Mouse (Mus musculus) G1E (cell line): ENCODE measurements around the gene Nos1ap.

ENCODE experiments used
- CTCF ChIP-seq: IDR thresholded peaks from 2 replicates; pipeline ENCODE4 v1.5.1; 2012; ENCODE audit warnings: low read depth, low read length, inconsistent platforms, mixed read lengths
- GATA1 ChIP-seq: IDR thresholded peaks from 2 replicates; pipeline ENCODE4 v1.6.1; 2012; ENCODE audit warnings: borderline replicate concordance, low read length, inconsistent platforms, mixed read lengths
- POLR2AphosphoS5 ChIP-seq: IDR thresholded peaks from 2 replicates; pipeline ENCODE4 v1.6.1; 2012; ENCODE audit warnings: low read depth, low read length, inconsistent platforms; ENCODE audit not compliant: insufficient replicate concordance
- TAL1 ChIP-seq: conservative IDR thresholded peaks from 2 replicates; pipeline ENCODE4 v1.6.1; 2012; ENCODE audit warnings: low read depth, low read length, inconsistent platforms, mixed read lengths

DNA sequence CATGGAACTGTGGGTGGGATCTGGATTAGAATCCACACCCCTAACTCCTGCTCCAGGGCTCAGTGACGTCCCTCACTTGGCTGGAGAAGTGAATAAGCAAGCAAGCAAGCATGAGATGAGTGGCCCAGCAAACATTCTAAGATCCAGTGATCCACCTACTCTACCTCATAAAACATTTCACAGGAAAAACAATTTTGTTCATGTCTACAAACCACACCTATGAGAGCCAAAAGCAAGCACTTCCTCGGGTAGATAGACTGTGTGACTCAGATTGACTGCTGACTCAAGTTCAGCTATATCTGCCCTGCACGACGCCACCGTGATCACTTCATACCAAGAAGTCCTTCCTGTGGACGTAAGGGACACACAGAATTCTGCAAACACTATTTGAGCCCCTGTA, 116.2 kb downstream of the Nos1ap start:
- no peak for TF ChIP-seq TAL1
- TF ChIP-seq CTCF = no peak
- no peak for TF ChIP-seq GATA1
- no peak for TF ChIP-seq POLR2AphosphoS5
